Mouse (Mus musculus): ENCODE results near the gene Ldb2.

Ldb2 gene

GRCm38 (mm10) chr5:44543472-44544132, 255.9 kb downstream of the Ldb2 start:
- no peak for DNase-seq (ENCODE audit: low read depth)

- DNase-seq (ENCODE audit: low read depth): no peak
Measured at GRCm38 (mm10) chr5:44541748-44542147, 257.7 kb downstream of the Ldb2 start.

- no peak for DNase-seq (ENCODE audit: low read depth)
Measured at GRCm38 (mm10) chr5:44538687-44539086, 260.8 kb downstream of the Ldb2 start.

GRCm38 (mm10) chr5:44538000-44538395, 261.5 kb downstream of the Ldb2 start:
- DNase-seq (ENCODE audit: low read depth): no peak

GRCm38 (mm10) chr5:44537316-44537999, 262.0 kb downstream of the Ldb2 start:
- no peak for DNase-seq (ENCODE audit: low read depth)

GRCm38 (mm10) chr5:44529466-44529865, 270.0 kb downstream of the Ldb2 start:
- peak; percentile 22 for DNase-seq (ENCODE audit: low read depth)

- DNase-seq (ENCODE audit: low read depth): no peak
Measured at GRCm38 (mm10) chr5:44529001-44529400, 270.5 kb downstream of the Ldb2 start.

GRCm38 (mm10) chr5:44505221-44505620, 294.3 kb downstream of the Ldb2 start:
- DNase-seq (ENCODE audit: low read depth): no peak

GRCm38 (mm10) chr5:44504786-44505185, 294.7 kb downstream of the Ldb2 start:
- no peak for DNase-seq (ENCODE audit: low read depth)

GRCm38 (mm10) chr5:44498229-44498628, 301.3 kb downstream of the Ldb2 start:
- DNase-seq (ENCODE audit: low read depth): no peak

GRCm38 (mm10) chr5:44496854-44497253, 302.6 kb downstream of the Ldb2 start:
- no peak for DNase-seq (ENCODE audit: low read depth)

- peak; percentile 20 for DNase-seq (ENCODE audit: low read depth)
Measured at GRCm38 (mm10) chr5:44495092-44495491, 304.4 kb downstream of the Ldb2 start.

GRCm38 (mm10) chr5:44494133-44494532, 305.3 kb downstream of the Ldb2 start:
- no peak for DNase-seq (ENCODE audit: low read depth)

- DNase-seq (ENCODE audit: low read depth): peak; percentile 3
Measured at GRCm38 (mm10) chr5:44491526-44491925, 308.0 kb downstream of the Ldb2 start.

- no peak for DNase-seq (ENCODE audit: low read depth)
Measured at GRCm38 (mm10) chr5:44490462-44490861, 309.0 kb downstream of the Ldb2 start.

- DNase-seq (ENCODE audit: low read depth): peak; percentile 31
Measured at GRCm38 (mm10) chr5:44483426-44484106, 315.9 kb downstream of the Ldb2 start.

GRCm38 (mm10) chr5:44481406-44481805, 318.1 kb downstream of the Ldb2 start:
- no peak for DNase-seq (ENCODE audit: low read depth)

GRCm38 (mm10) chr5:44476356-44476755, 323.1 kb downstream of the Ldb2 start:
- DNase-seq (ENCODE audit: low read depth): peak; percentile 11

- no peak for DNase-seq (ENCODE audit: low read depth)
Measured at GRCm38 (mm10) chr5:44475543-44475942, 323.9 kb downstream of the Ldb2 start.

- DNase-seq (ENCODE audit: low read depth): no peak
Measured at GRCm38 (mm10) chr5:44473857-44474762, 325.4 kb downstream of the Ldb2 start.

GRCm38 (mm10) chr5:44465238-44465637, 334.2 kb downstream of the Ldb2 start:
- no peak for DNase-seq (ENCODE audit: low read depth)
